In the genomic region with DNA sequence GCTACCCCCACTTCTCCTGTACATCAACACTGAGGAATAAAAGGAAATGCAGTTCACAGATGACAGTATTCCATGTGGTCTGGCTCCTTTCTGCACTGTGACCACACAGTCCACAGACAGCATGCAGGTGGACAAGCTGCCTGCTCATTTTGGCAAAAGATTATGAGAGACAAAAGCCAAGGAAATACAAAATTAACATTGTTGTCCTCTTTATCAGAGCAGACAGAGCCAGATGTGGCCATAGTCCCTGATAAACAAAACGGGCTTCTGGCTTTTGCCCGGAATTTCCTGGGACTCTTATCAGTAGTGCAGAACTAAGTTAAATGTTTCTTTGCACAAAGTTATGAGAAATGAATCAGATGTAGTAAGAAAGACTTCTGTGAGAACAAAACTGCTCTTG, we compare ENCODE assay signal across 14 mouse cellular contexts.
DNase-seq lines count a peak whose midpoint lies in the region; ATAC-seq and TF ChIP-seq lines count a peak whose summit lies in the region.
"Had no signal": no experiment of that assay in that cellular context is flagged by ENCODE, and none has a peak within 500 bp of the region (broad histone marks: within the 10 kb centered on the region; RNA-seq: fewer than 3 reads in every experiment).

No protein-coding gene starts in this region.

- no peak for ATAC-seq in kidney, embryonic 14.5 days (ENCODE audit: low FRiP score, low TSS enrichment)
- peak; percentile 57 for ATAC-seq in liver, embryonic 14.5 days (ENCODE audit: insufficient read depth)
- ATAC-seq in hindbrain, embryonic 16.5 days = no peak
- no peak for ATAC-seq in midbrain, embryonic 13.5 days

- no peak overlapping the region for H3K4me2 ChIP-seq in kidney, embryonic 14.5 days (replicated peaks; ENCODE audit: low read depth, low read length)
- H3K4me2 ChIP-seq in liver, embryonic 14.5 days (ENCODE audit: low read depth) = peak overlapping the region; percentile 75
- H3K4me2 ChIP-seq in hindbrain, embryonic 16.5 days (ENCODE audit: low read length) = no peak overlapping the region
- H3K4me2 ChIP-seq in midbrain, embryonic 13.5 days (replicated peaks) = no peak overlapping the region
- H3K4me2 ChIP-seq: hindbrain, embryonic 14.5 days; lung, embryonic 15.5 days; midbrain, embryonic 12.5 days had no signal

- no peak overlapping the region for H3K9ac ChIP-seq in kidney, embryonic 14.5 days (ENCODE audit: low read depth, low read length)
- peak overlapping the region; percentile 28 for H3K9ac ChIP-seq in liver, embryonic 14.5 days (replicated peaks)
- no peak overlapping the region for H3K9ac ChIP-seq in hindbrain, embryonic 16.5 days (ENCODE audit: low read depth, low read length)
- H3K9ac ChIP-seq in midbrain, embryonic 13.5 days (replicated peaks) = no peak overlapping the region
- H3K9ac ChIP-seq: hindbrain, embryonic 14.5 days; lung, embryonic 15.5 days; midbrain, embryonic 12.5 days had no signal

- peak overlapping the region; percentile 77; the same call in 1 of the 2 replicates for H3K27ac ChIP-seq in kidney, embryonic 14.5 days (ENCODE audit: low read depth, low read length)
- H3K27ac ChIP-seq in liver, embryonic 14.5 days = peak overlapping the region; percentile 91
- no peak overlapping the region for H3K27ac ChIP-seq in hindbrain, embryonic 16.5 days (ENCODE audit: low read depth, low read length)
- H3K27ac ChIP-seq in midbrain, embryonic 13.5 days = no peak overlapping the region
- H3K27ac ChIP-seq: hindbrain, embryonic 14.5 days; lung, embryonic 15.5 days; midbrain, embryonic 12.5 days had no signal

- 41% methylated on average over 2 of the region's 2 CpGs for WGBS in kidney, embryonic 14.5 days
- 1% methylated on average over 2 of the region's 2 CpGs for WGBS in liver, embryonic 14.5 days (ENCODE audit: insufficient replicate concordance)
- 84% methylated on average over 2 of the region's 2 CpGs for WGBS in hindbrain, embryonic 16.5 days
- 84% methylated on average over 2 of the region's 2 CpGs for WGBS in midbrain, embryonic 13.5 days

- H3K27me3 ChIP-seq in kidney, embryonic 14.5 days (ENCODE audit: control insufficient read depth, insufficient read depth, low read length) = no peaks in the 10 kb centered on the region
- no peaks in the 10 kb centered on the region for H3K27me3 ChIP-seq in liver, embryonic 14.5 days (ENCODE audit: control insufficient read depth, insufficient read depth, low read length)
- H3K27me3 ChIP-seq in hindbrain, embryonic 16.5 days (replicated peaks; ENCODE audit: control insufficient read depth, insufficient read depth, low read length) = no peaks in the 10 kb centered on the region
- no peaks in the 10 kb centered on the region for H3K27me3 ChIP-seq in midbrain, embryonic 13.5 days
- H3K27me3 ChIP-seq: lung, embryonic 15.5 days; midbrain, embryonic 12.5 days had no signal

- no peaks in the 10 kb centered on the region; the same call in 1 of the 2 replicates for H3K36me3 ChIP-seq in kidney, embryonic 14.5 days (ENCODE audit: control insufficient read depth, insufficient read depth, low read length)
- no peaks in the 10 kb centered on the region for H3K36me3 ChIP-seq in liver, embryonic 14.5 days (replicated peaks; ENCODE audit: control insufficient read depth, insufficient read depth, low read depth)
- H3K36me3 ChIP-seq in hindbrain, embryonic 16.5 days (ENCODE audit: control insufficient read depth, insufficient read depth, low read length) = no peaks in the 10 kb centered on the region
- H3K36me3 ChIP-seq in midbrain, embryonic 13.5 days = peaks cover 16% of the 10 kb centered on the region
- H3K36me3 ChIP-seq: lung, embryonic 15.5 days had no signal

- peaks cover 54% of the 10 kb centered on the region for H3K4me1 ChIP-seq in kidney, embryonic 14.5 days (ENCODE audit: control insufficient read depth, insufficient read depth, low read length)
- peaks cover 47 to 64% of the 10 kb centered on the region in 2 experiments for H3K4me1 ChIP-seq in liver, embryonic 14.5 days (replicated peaks; ENCODE audit: control insufficient read depth in 2 of 2, insufficient read depth in 2 of 2, low read length in 1 of 2)
- no peaks in the 10 kb centered on the region for H3K4me1 ChIP-seq in hindbrain, embryonic 16.5 days (ENCODE audit: control insufficient read depth, insufficient read depth, low read depth, low read length)
- peaks cover 10% of the 10 kb centered on the region for H3K4me1 ChIP-seq in midbrain, embryonic 13.5 days (replicated peaks)

- TF ChIP-seq EP300 in liver, embryonic 14.5 days (IDR thresholded peaks at IDR 0.05; ENCODE audit: low read depth) = peak; percentile 84

- TF ChIP-seq CTCF in liver, embryonic 14.5 days (IDR thresholded peaks at IDR 0.05; ENCODE audit: low read depth) = no peak

- H3K4me3 ChIP-seq in kidney, embryonic 14.5 days (ENCODE audit: low read length) = no peak overlapping the region
- H3K4me3 ChIP-seq in liver, embryonic 14.5 days (ENCODE audit: insufficient read depth in 1 of 2, low read depth in 2 of 2, low read length in 2 of 2) = no peak overlapping the region
- no peak overlapping the region for H3K4me3 ChIP-seq in hindbrain, embryonic 16.5 days (ENCODE audit: low read length)
- no peak overlapping the region for H3K4me3 ChIP-seq in midbrain, embryonic 13.5 days (replicated peaks)
- H3K4me3 ChIP-seq: lung, embryonic 15.5 days; midbrain, embryonic 12.5 days had no signal

- no peaks in the 10 kb centered on the region for H3K9me3 ChIP-seq in kidney, embryonic 14.5 days (ENCODE audit: control insufficient read depth, low read length)
- no peaks in the 10 kb centered on the region for H3K9me3 ChIP-seq in liver, embryonic 14.5 days (ENCODE audit: control insufficient read depth, low read length)
- no peaks in the 10 kb centered on the region for H3K9me3 ChIP-seq in hindbrain, embryonic 16.5 days (ENCODE audit: control insufficient read depth, low read length)
- no peaks in the 10 kb centered on the region for H3K9me3 ChIP-seq in midbrain, embryonic 13.5 days
- H3K9me3 ChIP-seq: lung, embryonic 15.5 days; midbrain, embryonic 12.5 days had no signal

- no peak for DNase-seq in kidney, postnatal 4 days
- peak; percentile 83 for DNase-seq in MEL-GATA-1-ER (ENCODE audit: extremely low read depth, low read depth)
- DNase-seq in c-Kit-positive CD71-positive TER-119-positive erythroid progenitor cells, embryonic 14.5 days (ENCODE audit: low spot score) = peak; percentile 82
- peak; percentile 72 to 81 (median 76) for DNase-seq in liver, embryonic 14.5 days (ENCODE audit: low read depth in 3 of 3, low spot score in 3 of 3)
- no peak for DNase-seq in left cerebral cortex, adult 8-10 months (ENCODE audit: low spot score in 2 of 2)
- DNase-seq: adrenal gland, adult 2 months; cerebellum, adult 11 months; thymus, adult 18-20 months had no signal

Comparison
In these comparisons a context has a peak if more than half of its experiments do, and no peak if none do; other contexts are left out.
1. H3K27ac ChIP-seq: peak in kidney, embryonic 14.5 days (single experiment) and liver, embryonic 14.5 days (single experiment); none in hindbrain, embryonic 16.5 days (single experiment) and midbrain, embryonic 13.5 days (single experiment).
2. DNase-seq: peak in MEL-GATA-1-ER (single experiment), c-Kit-positive CD71-positive TER-119-positive erythroid progenitor cells, embryonic 14.5 days (single experiment) and liver, embryonic 14.5 days (3 of 3); none in kidney, postnatal 4 days (0 of 2) and left cerebral cortex, adult 8-10 months (0 of 2).